8 mouse cellular contexts compared by ENCODE assay signal in genomic region chr15:31531446-31532330, GRCm38 (mm10). TPM values are rescaled to one million over a fixed set of nuclear protein-coding genes. Genes with fewer than 3 reads are reported as not detected.
A peak's percentile ranks its signal among the peaks of the same experiment; 100 is the strongest.
DNase-seq lines count a peak whose midpoint lies in the region; ATAC-seq and TF ChIP-seq lines count a peak whose summit lies in the region.

No protein-coding gene starts in this region.

- peak overlapping the region; percentile 85 for H3K4me3 ChIP-seq in heart, adult 2 months
- peak overlapping the region; percentile 99 for H3K4me3 ChIP-seq in erythroblast, embryonic 14.5 days (replicated peaks)
- H3K4me3 ChIP-seq in limb, embryonic 13.5 days, result peak overlapping the region; percentile 92
- peak overlapping the region; percentile 86 for H3K4me3 ChIP-seq in neural tube, embryonic 14.5 days (ENCODE audit: low read depth, low read length)

- no peak for ATAC-seq in limb, embryonic 13.5 days (ENCODE audit: low FRiP score, low read depth)
- ATAC-seq in neural tube, embryonic 14.5 days (ENCODE audit: low read depth), result no peak; the same call in 1 of the 2 replicates

- DNase-seq in heart, adult 2 months, result no peak
- no peak for DNase-seq in heart, adult 8-10 months (ENCODE audit: low spot score)
- DNase-seq in CD4-positive, CD25-positive, alpha-beta regulatory T cell, adult 2 months (ENCODE audit: low read depth, low spot score), result peak; percentile 50
- DNase-seq in urinary bladder, adult 18-20 months (ENCODE audit: low spot score in 2 of 2), result no peak
- no peak for DNase-seq in ovary, adult 18-20 months (ENCODE audit: low spot score)

- TF ChIP-seq POLR2A in heart, adult 2 months (IDR thresholded peaks at IDR 0.05; ENCODE audit: insufficient read depth, low read depth, low read length), result no peak

- no peak for TF ChIP-seq EP300 in heart, adult 2 months (IDR thresholded peaks at IDR 0.05; ENCODE audit: insufficient read depth, low read depth, low read length)

- no peak for TF ChIP-seq CTCF in heart, adult 2 months (IDR thresholded peaks at IDR 0.05)

- peak overlapping the region; percentile 64 for H3K4me2 ChIP-seq in limb, embryonic 13.5 days (replicated peaks)
- peak overlapping the region; percentile 61 for H3K4me2 ChIP-seq in neural tube, embryonic 14.5 days (ENCODE audit: low read depth, low read length)

- intact Hi-C loops in heart, adult 2 months (cut with DNase I), result loop anchor here (2.0 to 10.0 kb wide), 3 partner anchors 36 to 307 kb away; partner anchors contain the start of genes Cmbl and Dap

- WGBS in heart, adult 2 months, result 13% methylated on average over 16 of the region's 16 CpGs
- WGBS in limb, embryonic 13.5 days, result 25% methylated on average over 16 of the region's 16 CpGs
- 25% methylated on average over 16 of the region's 16 CpGs for WGBS in neural tube, embryonic 14.5 days

- peaks cover 10% of the 10 kb centered on the region for H3K36me3 ChIP-seq in heart, adult 2 months (ENCODE audit: control insufficient read depth, insufficient read depth, low read length)
- peaks cover 13% of the 10 kb centered on the region for H3K36me3 ChIP-seq in erythroblast, embryonic 14.5 days (ENCODE audit: control insufficient read depth)
- no peaks in the 10 kb centered on the region; the same call in 1 of the 2 replicates for H3K36me3 ChIP-seq in limb, embryonic 13.5 days
- no peaks in the 10 kb centered on the region for H3K36me3 ChIP-seq in neural tube, embryonic 14.5 days (ENCODE audit: control insufficient read depth, insufficient read depth, low read length)

- H3K9ac ChIP-seq in heart, adult 2 months (ENCODE audit: low read depth, low read length), result peak overlapping the region; percentile 99
- peak overlapping the region; percentile 96 for H3K9ac ChIP-seq in limb, embryonic 13.5 days
- peak overlapping the region; percentile 90 for H3K9ac ChIP-seq in neural tube, embryonic 14.5 days (replicated peaks; ENCODE audit: low read depth, low read length)

- no peaks in the 10 kb centered on the region for H3K9me3 ChIP-seq in erythroblast, embryonic 14.5 days (ENCODE audit: control insufficient read depth, low read length)
- H3K9me3 ChIP-seq in limb, embryonic 13.5 days, result no peaks in the 10 kb centered on the region
- H3K9me3 ChIP-seq in neural tube, embryonic 14.5 days (ENCODE audit: control insufficient read depth, low read length), result no peaks in the 10 kb centered on the region

- H3K27me3 ChIP-seq in heart, adult 2 months (ENCODE audit: control insufficient read depth, insufficient read depth, low read length), result no peaks in the 10 kb centered on the region
- H3K27me3 ChIP-seq in erythroblast, embryonic 14.5 days (ENCODE audit: control insufficient read depth), result no peaks in the 10 kb centered on the region
- H3K27me3 ChIP-seq in limb, embryonic 13.5 days, result no peaks in the 10 kb centered on the region
- H3K27me3 ChIP-seq in neural tube, embryonic 14.5 days (ENCODE audit: control insufficient read depth, insufficient read depth, low read length), result no peaks in the 10 kb centered on the region

- peak overlapping the region; percentile 92 for H3K27ac ChIP-seq in heart, adult 2 months
- H3K27ac ChIP-seq in limb, embryonic 13.5 days, result peak overlapping the region; percentile 96
- peak overlapping the region; percentile 99 for H3K27ac ChIP-seq in neural tube, embryonic 14.5 days (ENCODE audit: low read depth, low read length)

- peaks cover 5% of the 10 kb centered on the region for H3K79me2 ChIP-seq in heart, adult 2 months (replicated peaks; ENCODE audit: control insufficient read depth, insufficient read depth, low read length)

- peaks cover 8% of the 10 kb centered on the region for H3K4me1 ChIP-seq in heart, adult 2 months (ENCODE audit: control insufficient read depth, insufficient read depth, low read length)
- peaks cover 74% of the 10 kb centered on the region for H3K4me1 ChIP-seq in erythroblast, embryonic 14.5 days (ENCODE audit: control insufficient read depth)
- peaks cover 31% of the 10 kb centered on the region for H3K4me1 ChIP-seq in limb, embryonic 13.5 days
- peaks cover 26% of the 10 kb centered on the region for H3K4me1 ChIP-seq in neural tube, embryonic 14.5 days (ENCODE audit: control insufficient read depth, insufficient read depth, low read length)

RNA-seq across cellular contexts. Expression of gene March6, which starts 0.8 kb away (rescaled TPM):
- total RNA-seq in heart, adult 2 months (2021), result 100 to 1,000 TPM; 101 to 121 TPM
- 32.3 and 65.1 TPM in 2 replicates for polyA plus RNA-seq in heart, adult 2 months (2012; rRNA removed)
- 100 to 1,000 TPM; 112 to 123 (median 116) TPM for total RNA-seq in heart, adult 8-10 months (2022)
- polyA plus RNA-seq in erythroblast, embryonic 14.5 days (2012), result 2.0 and 2.7 TPM in 2 replicates
- 28.7 and 32.0 TPM in 2 replicates for polyA plus RNA-seq in limb, embryonic 13.5 days (2015; fragmentation: Nextera tagmentation; extraction: Ambion mirVana)
- polyA plus RNA-seq in neural tube, embryonic 14.5 days (2014; fragmentation: Nextera tagmentation; extraction: Ambion mirVana), result 98.4 and 115 TPM in 2 replicates

RNA-seq across cellular contexts. Expression of gene Cmbl, which starts 33.5 kb away (rescaled TPM):
- total RNA-seq in heart, adult 2 months (2021), result 10 to 100 TPM; 27.1 to 30.7 TPM
- 49.6 and 70.3 TPM in 2 replicates for polyA plus RNA-seq in heart, adult 2 months (2012; rRNA removed)
- total RNA-seq in heart, adult 8-10 months (2022), result 10 to 100 TPM; 31.4 to 42.1 (median 34.4) TPM
- not detected in 2 replicates for polyA plus RNA-seq in erythroblast, embryonic 14.5 days (2012)
- polyA plus RNA-seq in limb, embryonic 13.5 days (2015; fragmentation: Nextera tagmentation; extraction: Ambion mirVana), result 1.8 and 2.2 TPM in 2 replicates
- 1.7 and 5.6 TPM in 2 replicates for polyA plus RNA-seq in neural tube, embryonic 14.5 days (2014; fragmentation: Nextera tagmentation; extraction: Ambion mirVana)
